9 mouse cellular contexts compared by ENCODE assay signal in the genomic region with DNA sequence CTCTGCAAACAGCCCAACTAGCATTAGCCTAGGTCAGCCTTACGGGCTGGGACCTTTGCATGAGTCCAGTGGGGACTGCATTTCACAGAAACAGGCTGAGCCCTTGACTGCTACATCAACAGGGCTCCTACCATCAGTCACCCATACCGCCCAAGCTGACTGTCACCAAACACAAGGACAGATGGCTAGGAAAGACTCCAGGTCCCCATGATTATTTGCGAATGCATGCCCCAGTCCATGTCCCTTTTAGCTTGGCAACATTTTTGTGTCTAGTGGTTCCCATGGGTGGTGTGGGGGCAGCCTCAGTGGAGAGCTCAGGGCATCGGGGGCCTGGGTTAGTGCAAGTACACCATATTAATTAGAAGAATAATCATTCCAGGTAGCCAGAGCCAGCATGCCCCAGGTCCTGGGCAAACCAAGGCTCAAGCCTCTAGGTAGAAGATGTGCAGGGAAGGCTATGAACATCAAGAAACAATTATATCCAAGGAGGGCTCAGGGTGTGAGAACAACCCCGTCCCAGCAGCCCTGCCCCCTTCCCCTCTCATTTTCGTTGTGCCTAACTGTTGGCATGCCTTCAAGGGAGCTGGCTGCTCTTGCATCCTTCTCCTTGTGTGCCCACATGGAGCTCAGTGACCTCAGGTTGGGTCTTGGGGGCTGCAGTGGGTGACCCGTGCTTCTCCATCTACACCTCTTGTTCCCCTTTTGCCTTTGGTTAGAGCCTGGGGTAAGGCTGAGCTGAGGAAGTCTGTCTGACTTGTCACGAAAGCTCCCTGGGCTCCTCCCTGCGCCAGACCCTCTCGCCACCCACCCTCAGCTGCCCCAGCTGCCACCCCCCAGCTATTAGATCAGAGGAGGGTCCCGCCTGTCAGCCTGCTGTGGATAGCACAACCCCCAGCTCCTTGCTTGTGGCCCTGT. TPM values are rescaled to one million over a fixed set of nuclear protein-coding genes. Genes with fewer than 3 reads are reported as not detected.
DNase-seq lines count a peak whose midpoint lies in the region; ATAC-seq and TF ChIP-seq lines count a peak whose summit lies in the region.
"Had no signal": no experiment of that assay in that cellular context is flagged by ENCODE, and none has a peak within 500 bp of the region (broad histone marks: within the 10 kb centered on the region; RNA-seq: fewer than 3 reads in every experiment).

No protein-coding gene starts in this region.

- 92% methylated on average over 11 of the region's 11 CpGs for WGBS in kidney, postnatal 0 days
- 85% methylated on average over 11 of the region's 11 CpGs for WGBS in hindbrain, embryonic 15.5 days
- WGBS in midbrain, embryonic 16.5 days: 90% methylated on average over 11 of the region's 11 CpGs

- no peak for ATAC-seq in kidney, postnatal 0 days (replicated peaks; ENCODE audit: low FRiP score, low read depth)
- no peak for ATAC-seq in hindbrain, embryonic 15.5 days (ENCODE audit: low FRiP score, low read depth)
- ATAC-seq in midbrain, embryonic 16.5 days: no peak
- ATAC-seq in megakaryocyte progenitor cell, adult 5-6 weeks (replicated peaks; ENCODE audit: poor library complexity): no peak
- ATAC-seq: Patski had no signal

- TF ChIP-seq CTCF in kidney, postnatal 0 days (IDR thresholded peaks at IDR 0.05; ENCODE audit: low read depth): no peak
- no peak for TF ChIP-seq CTCF in cortical plate, adult 2 months (IDR thresholded peaks at IDR 0.05; ENCODE audit: extremely low read depth, insufficient read depth, low read length)

- peak overlapping the region; percentile 98; the same call in 1 of the 2 replicates for H3K4me2 ChIP-seq in kidney, postnatal 0 days (ENCODE audit: low read length)
- peak overlapping the region; percentile 85 for H3K4me2 ChIP-seq in hindbrain, embryonic 15.5 days
- peak overlapping the region; percentile 93 for H3K4me2 ChIP-seq in midbrain, embryonic 16.5 days (ENCODE audit: low read length)

- no peak for DNase-seq in kidney, postnatal 0 days (ENCODE audit: low spot score)
- no peak for DNase-seq in kidney, adult 9 months
- DNase-seq in kidney, postnatal 25 days: no peak
- DNase-seq in testis, postnatal 14 days (ENCODE audit: low spot score): no peak

- peaks cover 11% of the 10 kb centered on the region; the same call in 1 of the 2 replicates for H3K4me1 ChIP-seq in kidney, postnatal 0 days (replicated peaks; ENCODE audit: insufficient read depth, low read length)
- H3K4me1 ChIP-seq in cortical plate, adult 2 months (ENCODE audit: control insufficient read depth, insufficient read depth, low read length): peaks cover 8% of the 10 kb centered on the region; the same call in 1 of the 2 replicates
- peaks cover 30% of the 10 kb centered on the region for H3K4me1 ChIP-seq in hindbrain, embryonic 15.5 days (replicated peaks)
- H3K4me1 ChIP-seq in midbrain, embryonic 16.5 days (ENCODE audit: control insufficient read depth, insufficient read depth, low read length): peaks cover 22% of the 10 kb centered on the region

- no peak overlapping the region for H3K27ac ChIP-seq in kidney, postnatal 0 days
- 0 out of 2 replicates have a peak overlapping the region, but pooled peaks have one; percentile 17 for H3K27ac ChIP-seq in cortical plate, adult 2 months (ENCODE audit: insufficient read depth, low read length)
- H3K27ac ChIP-seq in hindbrain, embryonic 15.5 days (replicated peaks): 0 out of 2 replicates have a peak overlapping the region, but pooled peaks have one; percentile 88
- H3K27ac ChIP-seq in midbrain, embryonic 16.5 days (ENCODE audit: low read length): peak overlapping the region; percentile 94

- no peak for TF ChIP-seq POLR2A in cortical plate, adult 2 months (IDR thresholded peaks at IDR 0.05; ENCODE audit: extremely low read depth, insufficient read depth, low read length)

- H3K36me3 ChIP-seq in kidney, postnatal 0 days (ENCODE audit: insufficient read depth, low read length): peaks cover 16% of the 10 kb centered on the region; the same call in 1 of the 2 replicates
- H3K36me3 ChIP-seq in hindbrain, embryonic 15.5 days: 0 out of 2 replicates have a peak, but pooled peaks cover 12% of the 10 kb centered on the region
- 0 out of 2 replicates have a peak, but pooled peaks cover 2% of the 10 kb centered on the region for H3K36me3 ChIP-seq in midbrain, embryonic 16.5 days (ENCODE audit: control insufficient read depth, insufficient read depth, low read length)

- H3K9me3 ChIP-seq in kidney, postnatal 0 days (replicated peaks; ENCODE audit: low read length): no peaks in the 10 kb centered on the region
- no peaks in the 10 kb centered on the region for H3K9me3 ChIP-seq in hindbrain, embryonic 15.5 days
- no peaks in the 10 kb centered on the region for H3K9me3 ChIP-seq in midbrain, embryonic 16.5 days (replicated peaks; ENCODE audit: control insufficient read depth, low read length, poor library complexity, severe bottlenecking)

- no peak overlapping the region; the same call in 1 of the 2 replicates for H3K4me3 ChIP-seq in kidney, postnatal 0 days (replicated peaks; ENCODE audit: low read depth, low read length)
- peak overlapping the region; percentile 69 for H3K4me3 ChIP-seq in cortical plate, adult 2 months (ENCODE audit: insufficient read depth, low read length)
- peak overlapping the region; percentile 78 for H3K4me3 ChIP-seq in hindbrain, embryonic 15.5 days
- H3K4me3 ChIP-seq in midbrain, embryonic 16.5 days (ENCODE audit: low read depth, low read length): peak overlapping the region; percentile 68

- H3K9ac ChIP-seq in kidney, postnatal 0 days (ENCODE audit: low read depth, low read length): peak overlapping the region; percentile 95; the same call in 1 of the 2 replicates
- H3K9ac ChIP-seq in hindbrain, embryonic 15.5 days: peak overlapping the region; percentile 97
- peak overlapping the region; percentile 97 for H3K9ac ChIP-seq in midbrain, embryonic 16.5 days (ENCODE audit: low read depth, low read length)

- H3K27me3 ChIP-seq in kidney, postnatal 0 days (ENCODE audit: insufficient read depth, low read length): no peaks in the 10 kb centered on the region
- H3K27me3 ChIP-seq in hindbrain, embryonic 15.5 days: no peaks in the 10 kb centered on the region
- H3K27me3 ChIP-seq in midbrain, embryonic 16.5 days (ENCODE audit: control insufficient read depth, insufficient read depth, low read depth, low read length): no peaks in the 10 kb centered on the region
- H3K27me3 ChIP-seq: Patski had no signal

RNA-seq across cellular contexts. Expression of gene Dnlz, which starts 1.4 kb away (rescaled TPM):
- polyA plus RNA-seq in kidney, postnatal 0 days (2015; fragmentation: Nextera tagmentation; extraction: Ambion mirVana): 24.2 and 25.8 TPM in 2 replicates
- 37.9 and 38.0 TPM in 2 replicates for polyA plus RNA-seq in cortical plate, adult 2 months (2012; rRNA removed)
- polyA plus RNA-seq in hindbrain, embryonic 15.5 days (2015; fragmentation: Nextera tagmentation; extraction: Ambion mirVana): 28.3 and 32.6 TPM in 2 replicates
- 24.7 and 27.2 TPM in 2 replicates for polyA plus RNA-seq in midbrain, embryonic 16.5 days (2015; fragmentation: Nextera tagmentation; extraction: Ambion mirVana)
- 6.4 and 6.8 TPM in 2 replicates for total RNA-seq in megakaryocyte progenitor cell, adult 5-6 weeks (2015)
- 5.8 and 6.9 TPM in 2 replicates for total RNA-seq in megakaryocyte progenitor cell, adult 5-6 weeks (2017)

RNA-seq across cellular contexts. Expression of gene Card9, which starts 7.4 kb away (rescaled TPM):
- polyA plus RNA-seq in kidney, postnatal 0 days (2015; fragmentation: Nextera tagmentation; extraction: Ambion mirVana): 1.1 TPM in 2 replicates
- polyA plus RNA-seq in cortical plate, adult 2 months (2012; rRNA removed): 5.2 and 5.3 TPM in 2 replicates
- 1.5 and 3.2 TPM in 2 replicates for polyA plus RNA-seq in hindbrain, embryonic 15.5 days (2015; fragmentation: Nextera tagmentation; extraction: Ambion mirVana)
- 1.0 and 2.7 TPM in 2 replicates for polyA plus RNA-seq in midbrain, embryonic 16.5 days (2015; fragmentation: Nextera tagmentation; extraction: Ambion mirVana)
- 27.3 and 33.3 TPM in 2 replicates for total RNA-seq in megakaryocyte progenitor cell, adult 5-6 weeks (2015)
- total RNA-seq in megakaryocyte progenitor cell, adult 5-6 weeks (2017): 99.2 and 121 TPM in 2 replicates

RNA-seq across cellular contexts. Expression of gene Snapc4, which starts 27.1 kb away (rescaled TPM):
- 12.9 and 14.6 TPM in 2 replicates for polyA plus RNA-seq in kidney, postnatal 0 days (2015; fragmentation: Nextera tagmentation; extraction: Ambion mirVana)
- polyA plus RNA-seq in cortical plate, adult 2 months (2012; rRNA removed): 81.7 and 92.4 TPM in 2 replicates
- polyA plus RNA-seq in hindbrain, embryonic 15.5 days (2015; fragmentation: Nextera tagmentation; extraction: Ambion mirVana): 30.6 and 40.5 TPM in 2 replicates
- polyA plus RNA-seq in midbrain, embryonic 16.5 days (2015; fragmentation: Nextera tagmentation; extraction: Ambion mirVana): 34.8 and 37.9 TPM in 2 replicates
- total RNA-seq in megakaryocyte progenitor cell, adult 5-6 weeks (2015): 15.6 and 23.2 TPM in 2 replicates
- total RNA-seq in megakaryocyte progenitor cell, adult 5-6 weeks (2017): 35.6 and 41.8 TPM in 2 replicates

RNA-seq across cellular contexts. Expression of gene Entr1, which starts 35.8 kb away (rescaled TPM):
- polyA plus RNA-seq in kidney, postnatal 0 days (2015; fragmentation: Nextera tagmentation; extraction: Ambion mirVana): 88.0 and 94.9 TPM in 2 replicates
- polyA plus RNA-seq in cortical plate, adult 2 months (2012; rRNA removed): 284 and 325 TPM in 2 replicates
- polyA plus RNA-seq in hindbrain, embryonic 15.5 days (2015; fragmentation: Nextera tagmentation; extraction: Ambion mirVana): 151 and 163 TPM in 2 replicates
- polyA plus RNA-seq in midbrain, embryonic 16.5 days (2015; fragmentation: Nextera tagmentation; extraction: Ambion mirVana): 175 and 182 TPM in 2 replicates
- 44.4 and 53.5 TPM in 2 replicates for total RNA-seq in megakaryocyte progenitor cell, adult 5-6 weeks (2015)
- total RNA-seq in megakaryocyte progenitor cell, adult 5-6 weeks (2017): 33.6 and 37.9 TPM in 2 replicates

RNA-seq across cellular contexts. Expression of gene Pmpca, which starts 35.8 kb away (rescaled TPM):
- 74.3 and 80.9 TPM in 2 replicates for polyA plus RNA-seq in kidney, postnatal 0 days (2015; fragmentation: Nextera tagmentation; extraction: Ambion mirVana)
- polyA plus RNA-seq in cortical plate, adult 2 months (2012; rRNA removed): 102 TPM in 2 replicates
- polyA plus RNA-seq in hindbrain, embryonic 15.5 days (2015; fragmentation: Nextera tagmentation; extraction: Ambion mirVana): 90.0 and 91.9 TPM in 2 replicates
- polyA plus RNA-seq in midbrain, embryonic 16.5 days (2015; fragmentation: Nextera tagmentation; extraction: Ambion mirVana): 90.0 and 96.5 TPM in 2 replicates
- total RNA-seq in megakaryocyte progenitor cell, adult 5-6 weeks (2015): 36.7 and 50.1 TPM in 2 replicates
- 52.8 and 62.4 TPM in 2 replicates for total RNA-seq in megakaryocyte progenitor cell, adult 5-6 weeks (2017)
